Mouse (Mus musculus) forebrain, embryonic 13.5 days (tissue): Measurements from ENCODE around the gene Sdr42e1. TPM values are rescaled to one million over a fixed set of nuclear protein-coding genes. Genes with fewer than 3 reads are reported as not detected.

Experiments used
- ATAC-seq: fragments of 200-750 bp; cut with Nextera tagmentation; 2 replicates; pipeline ENCODE4 v1.8.0; 2017
- H3K27ac ChIP-seq: fragments of 300-500 bp; sonication (generic); 2 replicates; pipeline ENCODE4 v1.5.1; 2015; ENCODE audit warnings: inconsistent platforms, mild to moderate bottlenecking, moderate library complexity
- H3K27me3 ChIP-seq: fragments of 300-500 bp; sonication (generic); 2 replicates; pipeline ENCODE4 v1.6.1; 2015; ENCODE audit warnings: mild to moderate bottlenecking, inconsistent platforms
- H3K36me3 ChIP-seq: fragments of 300-500 bp; sonication (generic); 2 replicates; pipeline ENCODE4 v1.6.1; 2015; ENCODE audit warnings: mild to moderate bottlenecking, inconsistent platforms; ENCODE audit not compliant: poor library complexity, severe bottlenecking
- H3K4me1 ChIP-seq: fragments of 300-500 bp; sonication (generic); 2 replicates; pipeline ENCODE4 v1.6.1; 2015; ENCODE audit warnings: inconsistent platforms
- H3K4me2 ChIP-seq: fragments of 300-500 bp; sonication (generic); 2 replicates; pipeline ENCODE4 v1.6.1; 2015; ENCODE audit warnings: inconsistent platforms, mild to moderate bottlenecking, moderate library complexity
- H3K4me3 ChIP-seq: fragments of 300-500 bp; sonication (generic); 2 replicates; pipeline ENCODE4 v1.5.1; 2015; ENCODE audit warnings: mild to moderate bottlenecking, inconsistent platforms
- H3K9ac ChIP-seq: fragments of 300-500 bp; sonication (generic); 2 replicates; pipeline ENCODE4 v1.6.1; 2015; ENCODE audit warnings: mild to moderate bottlenecking, inconsistent platforms
- H3K9me3 ChIP-seq: fragments of 300-500 bp; sonication (generic); replicated peaks from 2 replicates; pipeline ENCODE4 v1.6.1; 2016; ENCODE audit warnings: inconsistent platforms
- WGBS: fragments of 180-500 bp; shearing (Covaris S2); methylation state at CpG from one replicate; pipeline ENCODE4 v1.1.7; 2015; 5-methylcytosine and 5-hydroxymethylcytosine counted together
- polyA plus RNA-seq: library from polyadenylated mRNA; unstranded; fragments of >200 nt; fragmentation: Nextera tagmentation; extraction: Ambion mirVana; gene quantifications from 2 replicates; pipeline ENCODE4 v1.2.1, GENCODE M21; 2015

The Sdr42e1 gene
- polyA plus RNA-seq, 1 experiment from 2014 or later = 0.90 TPM

DNA sequence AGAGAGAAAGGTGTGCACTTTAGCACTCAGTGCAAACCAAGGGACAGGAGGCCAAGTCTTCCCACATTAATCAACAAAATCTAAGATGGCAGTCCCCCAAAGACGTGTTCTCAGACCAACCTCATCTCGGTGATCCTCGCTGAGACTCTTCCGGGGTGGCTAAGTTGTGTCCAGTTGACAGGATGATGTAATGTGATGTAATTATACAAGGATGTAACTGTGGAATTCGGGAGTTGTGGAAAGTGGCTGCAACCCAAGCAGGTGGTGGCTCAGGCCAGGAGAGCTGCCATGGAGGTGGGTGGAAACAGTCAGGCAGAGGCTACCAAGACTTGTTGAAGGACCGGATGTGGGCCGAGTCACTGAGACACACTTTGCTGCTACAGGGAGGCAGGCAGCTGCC lies 14.4 kb upstream of the Sdr42e1 start:
- Histone ChIP-seq H3K9ac (no peak overlapping the region), H3K4me2 (no peak overlapping the region), H3K9me3 (no peaks in the 10 kb centered on the region), H3K4me1 (no peaks in the 10 kb centered on the region), H3K27me3 (no peaks in the 10 kb centered on the region), H3K4me3 (no peak overlapping the region), H3K27ac (no peak overlapping the region), H3K36me3 (no peaks in the 10 kb centered on the region)
- ATAC-seq = no peak
- 88% methylated on average over 7 of the region's 7 CpGs for whole genome bisulfite sequencing

DNA sequence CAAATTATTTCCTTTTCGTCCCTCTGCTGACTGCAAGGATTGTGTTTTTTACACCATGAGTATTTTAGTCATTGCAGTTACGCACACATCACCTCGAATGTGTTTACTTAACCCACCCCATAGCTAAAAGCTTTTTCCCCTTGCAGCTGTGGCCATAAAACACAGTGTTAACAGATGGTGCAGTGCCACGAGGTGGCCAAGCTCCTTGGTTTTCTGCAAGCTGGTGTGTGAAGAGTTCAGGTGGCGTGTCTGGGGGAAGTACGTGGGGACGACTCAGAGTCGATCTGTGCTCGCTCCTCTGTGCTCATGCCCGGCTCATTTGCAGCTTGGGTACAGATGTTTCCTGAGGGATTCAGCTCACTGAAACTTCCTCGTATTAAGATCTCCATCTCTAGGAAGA lies 11.0 kb upstream of the Sdr42e1 start:
- WGBS = 76% methylated on average over 11 of the region's 11 CpGs
- no peak overlapping the region for H3K9ac ChIP-seq
- no peaks in the 10 kb centered on the region for H3K4me1 ChIP-seq

DNA sequence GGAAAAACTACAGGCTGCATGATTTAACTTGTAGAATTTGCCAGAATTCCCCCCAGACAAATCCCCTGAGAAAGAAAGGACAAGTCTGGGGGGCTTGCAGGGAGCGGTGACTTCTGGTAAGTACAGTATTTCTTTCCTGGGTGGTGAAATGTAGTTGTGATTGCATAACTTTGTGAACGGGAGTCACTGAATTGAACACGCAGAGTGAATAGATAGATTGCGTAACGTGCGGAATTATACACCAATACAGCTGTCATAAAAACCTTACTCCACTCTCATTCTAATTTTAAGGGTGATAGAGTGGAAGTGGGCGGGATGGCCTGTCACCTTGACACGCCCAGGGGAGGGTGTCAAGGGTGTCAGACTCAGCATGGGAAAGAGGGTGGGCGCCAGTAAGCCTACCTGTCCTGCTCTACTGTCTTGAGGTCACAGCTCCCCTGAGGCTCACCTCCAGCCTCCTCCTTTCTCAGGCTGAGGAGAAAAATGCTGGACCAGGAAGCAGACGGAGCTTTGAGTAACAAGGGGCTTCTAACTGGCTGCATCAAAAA lies 10.5 kb upstream of the Sdr42e1 start:
- Histone ChIP-seq H3K36me3 (no peaks in the 10 kb centered on the region), H3K27ac (no peak overlapping the region), H3K4me1 (no peaks in the 10 kb centered on the region), H3K9ac (no peak overlapping the region), H3K4me2 (no peak overlapping the region), H3K4me3 (no peak overlapping the region), H3K27me3 (no peaks in the 10 kb centered on the region), H3K9me3 (no peaks in the 10 kb centered on the region)
- no peak for ATAC-seq
- 86% methylated on average over 10 of the region's 10 CpGs for WGBS

More for the DNA sequence above, 11.0 kb upstream of the Sdr42e1 start:
- no peaks in the 10 kb centered on the region for H3K27me3 ChIP-seq
- no peak for ATAC-seq
- H3K4me3 ChIP-seq = no peak overlapping the region
- no peak overlapping the region for H3K4me2 ChIP-seq
- no peaks in the 10 kb centered on the region for H3K9me3 ChIP-seq
- no peak overlapping the region for H3K27ac ChIP-seq
- H3K36me3 ChIP-seq = no peaks in the 10 kb centered on the region

DNA sequence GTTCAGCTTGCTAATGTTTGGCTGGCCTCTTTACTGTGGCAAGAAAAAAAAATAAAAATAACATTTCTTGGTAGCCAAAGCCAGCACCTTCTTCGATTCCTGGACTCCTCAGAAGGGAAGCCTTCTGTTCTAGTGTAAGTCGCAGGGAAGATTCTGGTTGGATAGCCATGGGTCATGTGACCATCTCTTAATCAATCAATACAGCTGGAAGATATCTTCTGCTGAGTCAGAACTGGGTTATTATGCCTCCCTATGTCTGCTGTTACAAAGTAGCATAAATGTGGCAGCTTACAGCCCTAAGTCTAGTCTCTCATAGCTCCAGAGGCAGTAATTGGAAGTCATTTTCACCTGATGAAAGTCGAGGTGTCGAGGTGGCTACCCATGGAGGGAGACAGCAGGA lies 5.2 kb upstream of the Sdr42e1 start:
- Histone ChIP-seq H3K4me1 (no peaks in the 10 kb centered on the region), H3K27ac (no peak overlapping the region), H3K9me3 (no peaks in the 10 kb centered on the region), H3K36me3 (no peaks in the 10 kb centered on the region), H3K9ac (no peak overlapping the region), H3K4me2 (no peak overlapping the region), H3K27me3 (no peaks in the 10 kb centered on the region), H3K4me3 (no peak overlapping the region)
- no peak for ATAC-seq
- WGBS = 87% methylated on average over 4 of the region's 4 CpGs

DNA sequence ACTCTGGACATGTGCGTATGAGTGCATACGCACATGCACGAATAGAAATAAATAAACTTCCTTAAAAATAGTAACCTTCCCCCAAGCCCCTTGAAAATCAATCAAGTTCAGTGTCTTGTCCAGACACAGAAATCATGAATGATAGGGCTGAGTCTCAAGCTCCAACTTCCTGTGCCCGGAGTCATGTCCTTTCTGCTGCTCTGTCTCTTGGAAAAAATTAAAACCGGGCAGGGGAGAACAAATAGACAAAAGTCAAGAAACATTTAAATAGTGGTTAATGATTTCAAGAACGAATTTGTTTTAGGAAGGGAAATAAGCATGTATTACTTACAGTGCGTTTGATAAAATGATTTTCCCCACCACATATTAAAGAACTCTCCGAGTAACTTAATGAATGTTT lies 3.5 kb upstream of the Sdr42e1 start:
- no peak for ATAC-seq
- Histone ChIP-seq H3K4me1 (peaks cover 4% of the 10 kb centered on the region), H3K4me2 (no peak overlapping the region), H3K9me3 (no peaks in the 10 kb centered on the region), H3K9ac (no peak overlapping the region), H3K27me3 (no peaks in the 10 kb centered on the region), H3K27ac (no peak overlapping the region), H3K36me3 (no peaks in the 10 kb centered on the region), H3K4me3 (no peak overlapping the region)
- WGBS = 85% methylated on average over 8 of the region's 8 CpGs

DNA sequence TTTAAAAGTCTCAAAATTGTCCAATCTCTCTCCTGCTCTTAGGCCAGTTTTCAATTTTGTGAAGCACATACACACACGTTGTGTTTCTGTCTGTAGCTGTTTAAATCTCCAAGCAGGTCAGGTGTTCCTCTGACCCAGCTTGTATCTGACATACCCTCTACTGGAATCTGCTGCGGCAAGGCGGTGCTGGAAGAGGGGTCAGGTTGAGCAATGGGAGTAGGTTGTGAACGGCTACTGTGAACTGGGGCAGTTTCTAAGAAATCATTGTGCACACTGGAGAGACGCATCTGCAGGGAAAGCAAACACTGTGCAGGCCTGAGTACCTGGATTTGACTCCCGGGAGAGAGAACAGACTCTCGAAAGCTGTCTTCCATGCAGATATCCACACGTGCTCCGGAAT lies 3.0 kb upstream of the Sdr42e1 start:
- H3K36me3 ChIP-seq = no peaks in the 10 kb centered on the region
- H3K27me3 ChIP-seq = no peaks in the 10 kb centered on the region
- H3K4me2 ChIP-seq = no peak overlapping the region
- peaks cover 4% of the 10 kb centered on the region for H3K4me1 ChIP-seq
- no peaks in the 10 kb centered on the region for H3K9me3 ChIP-seq
- 78% methylated on average over 9 of the region's 9 CpGs for WGBS
- H3K27ac ChIP-seq = no peak overlapping the region
- H3K4me3 ChIP-seq = no peak overlapping the region
- no peak overlapping the region for H3K9ac ChIP-seq
- ATAC-seq = no peak

DNA sequence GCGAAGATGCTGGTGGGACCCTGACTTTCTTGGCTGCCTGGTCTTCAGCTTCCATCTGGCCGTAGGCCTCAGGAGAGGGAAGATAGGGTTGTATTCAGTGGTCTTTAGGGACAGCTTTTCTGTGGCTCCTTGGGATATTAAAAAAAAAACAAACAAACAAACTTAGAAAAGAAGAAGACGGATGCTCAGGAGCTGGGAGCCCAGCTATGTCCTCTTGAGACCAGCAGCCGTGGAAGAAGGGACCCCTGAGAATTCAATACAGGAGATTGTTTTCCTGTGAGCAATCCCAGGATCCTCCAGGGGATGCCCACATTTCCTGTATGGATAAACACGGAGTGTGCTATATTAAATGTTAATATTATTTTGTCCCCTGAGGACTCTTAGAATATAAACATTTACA lies 1.7 kb upstream of the Sdr42e1 start:
- H3K4me3 ChIP-seq = no peak overlapping the region
- WGBS = 86% methylated on average over 5 of the region's 5 CpGs
- H3K9ac ChIP-seq = no peak overlapping the region
- peaks cover 9% of the 10 kb centered on the region for H3K4me1 ChIP-seq
- no peaks in the 10 kb centered on the region for H3K27me3 ChIP-seq
- H3K4me2 ChIP-seq = no peak overlapping the region
- ATAC-seq = no peak
- H3K27ac ChIP-seq = no peak overlapping the region
- no peaks in the 10 kb centered on the region for H3K36me3 ChIP-seq
- H3K9me3 ChIP-seq = no peaks in the 10 kb centered on the region

DNA sequence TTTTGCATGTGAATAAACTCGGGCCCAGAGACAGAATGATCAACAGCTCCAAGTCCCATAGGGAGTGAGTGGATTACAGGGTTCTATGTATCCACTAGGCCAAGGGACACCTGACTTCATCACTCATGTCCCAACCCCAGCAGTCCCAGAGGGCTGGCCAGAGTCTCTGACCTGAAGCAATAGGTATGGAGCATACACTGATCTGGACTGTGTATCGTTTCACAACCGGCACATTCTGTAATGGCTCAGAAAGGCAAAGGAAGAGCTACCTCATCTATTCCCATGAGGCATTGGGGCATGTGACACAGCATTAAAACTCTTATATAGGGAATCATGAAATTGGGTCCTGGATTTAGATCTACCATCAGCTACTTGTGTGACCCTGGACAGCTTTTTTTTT lies 931 bp downstream of the Sdr42e1 start:
- Histone ChIP-seq H3K4me2 (no peak overlapping the region), H3K36me3 (no peaks in the 10 kb centered on the region), H3K4me1 (peaks cover 9% of the 10 kb centered on the region), H3K9me3 (no peaks in the 10 kb centered on the region), H3K9ac (no peak overlapping the region), H3K4me3 (no peak overlapping the region), H3K27ac (no peak overlapping the region), H3K27me3 (no peaks in the 10 kb centered on the region)
- no peak for ATAC-seq
- 87% methylated on average over 3 of the region's 3 CpGs for WGBS

DNA sequence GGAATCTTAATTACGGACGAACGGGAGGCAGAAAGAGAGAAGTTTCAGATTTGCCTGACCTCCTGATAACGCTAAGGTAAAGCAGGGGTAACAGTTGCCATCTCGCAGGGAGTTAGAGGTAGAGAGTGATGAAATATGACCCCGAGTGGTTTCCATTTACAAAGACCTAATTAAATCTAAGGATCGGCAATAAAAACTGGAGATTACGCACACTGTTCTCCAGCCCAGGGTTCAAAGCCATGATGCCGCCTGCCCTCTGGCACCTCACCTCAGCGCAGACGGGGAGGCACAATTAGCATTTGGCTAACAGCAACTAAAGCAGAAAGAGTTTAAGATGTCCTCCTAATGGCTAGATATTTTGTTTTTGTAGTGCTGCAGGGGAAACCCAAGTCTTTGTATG lies 3.0 kb downstream of the Sdr42e1 start:
- no peaks in the 10 kb centered on the region for H3K27me3 ChIP-seq
- no peak overlapping the region for H3K27ac ChIP-seq
- H3K9me3 ChIP-seq = no peaks in the 10 kb centered on the region
- no peaks in the 10 kb centered on the region for H3K36me3 ChIP-seq
- no peak for ATAC-seq
- H3K4me3 ChIP-seq = no peak overlapping the region
- H3K9ac ChIP-seq = no peak overlapping the region
- 24% methylated on average over 11 of the region's 11 CpGs for WGBS
- no peak overlapping the region for H3K4me2 ChIP-seq
- peaks cover 9% of the 10 kb centered on the region for H3K4me1 ChIP-seq

DNA sequence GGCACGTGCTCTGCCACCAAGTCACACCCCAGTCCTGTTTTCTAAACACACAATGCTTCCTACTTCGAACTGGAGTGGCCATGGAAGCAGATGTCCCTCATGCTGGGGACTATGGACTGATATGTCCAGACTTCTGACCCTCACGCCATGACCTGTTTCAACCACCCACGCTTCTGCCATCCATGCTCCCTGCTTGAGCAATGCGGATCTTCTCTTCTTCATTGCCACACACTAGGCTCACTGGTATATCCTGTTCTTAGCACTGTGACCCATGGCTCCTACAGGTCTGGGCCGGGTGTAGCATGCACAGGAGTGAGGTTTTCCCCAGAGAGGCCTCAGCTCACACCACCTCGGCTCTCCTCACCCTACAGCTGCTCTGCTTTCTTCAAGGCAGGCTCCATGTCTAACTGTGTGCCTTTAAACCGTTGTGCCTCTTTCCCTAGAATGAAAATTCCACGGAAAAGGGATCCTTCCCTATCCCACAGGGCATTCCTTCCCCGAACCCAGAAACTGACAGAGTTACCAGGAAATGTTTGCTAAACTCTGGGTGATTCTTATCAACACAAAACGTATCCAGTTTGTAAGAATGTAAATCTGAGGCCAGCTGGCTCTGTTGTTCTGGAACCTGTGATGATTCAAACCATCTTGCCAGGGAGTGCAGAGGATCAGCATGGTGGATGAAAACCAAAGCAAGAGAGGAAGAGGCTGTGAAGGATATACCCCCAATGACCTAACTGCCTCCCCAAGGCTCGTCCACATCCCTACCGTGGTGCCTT lies 6.0 kb downstream of the Sdr42e1 start:
- H3K9ac ChIP-seq = no peak overlapping the region
- H3K4me2 ChIP-seq = no peak overlapping the region
- 86% methylated on average over 13 of the region's 13 CpGs for WGBS
- ATAC-seq = no peak
- no peak overlapping the region for H3K4me3 ChIP-seq
- peaks cover 5% of the 10 kb centered on the region; the same call in 1 of the 2 replicates for H3K4me1 ChIP-seq
- H3K27me3 ChIP-seq = no peaks in the 10 kb centered on the region
- H3K27ac ChIP-seq = no peak overlapping the region
- H3K36me3 ChIP-seq = no peaks in the 10 kb centered on the region
- H3K9me3 ChIP-seq = 0 out of 2 replicates have a peak, but pooled peaks cover 5% of the 10 kb centered on the region

DNA sequence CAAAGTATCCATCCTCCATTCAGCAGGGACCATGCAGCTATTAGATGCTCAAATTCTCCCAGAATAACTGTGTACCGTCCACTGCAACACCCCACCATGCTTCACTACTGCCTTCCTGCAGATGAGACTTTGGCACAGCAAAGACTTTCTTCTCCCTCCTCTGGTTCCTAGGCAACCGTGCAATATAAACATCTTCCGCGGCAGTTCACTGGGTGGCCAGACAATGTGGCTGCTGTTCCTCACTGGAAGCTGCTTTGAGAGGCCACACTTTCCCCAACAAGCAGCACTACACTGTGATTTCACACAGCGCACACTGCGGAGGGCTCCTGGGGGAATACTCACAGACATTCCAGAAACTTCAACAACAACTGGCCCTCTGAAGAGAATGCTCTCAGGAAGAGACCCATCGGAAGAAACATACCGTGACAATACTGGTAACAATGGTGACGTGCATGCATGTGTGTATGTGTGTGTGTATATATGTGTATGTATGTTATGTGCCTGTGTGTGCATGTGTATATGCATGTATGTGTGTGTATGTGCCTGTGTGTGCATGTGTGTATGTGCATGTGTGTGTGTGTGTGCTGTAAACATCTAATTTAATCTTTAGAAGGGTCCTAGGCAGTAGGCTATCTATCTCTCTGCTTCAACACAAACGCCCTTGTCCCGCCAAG lies 13.0 kb downstream of the Sdr42e1 start:
- Histone ChIP-seq H3K27me3 (no peaks in the 10 kb centered on the region), H3K9ac (no peak overlapping the region), H3K36me3 (no peaks in the 10 kb centered on the region), H3K27ac (no peak overlapping the region), H3K4me1 (peaks cover 13% of the 10 kb centered on the region), H3K4me2 (peak overlapping the region; percentile 15; the same call in 1 of the 2 replicates), H3K4me3 (no peak overlapping the region), H3K9me3 (0 out of 2 replicates have a peak, but pooled peaks cover 5% of the 10 kb centered on the region)
- ATAC-seq = peak; percentile 57; the same call in 1 of the 2 replicates
- 31% methylated on average over 11 of the region's 11 CpGs for whole genome bisulfite sequencing

DNA sequence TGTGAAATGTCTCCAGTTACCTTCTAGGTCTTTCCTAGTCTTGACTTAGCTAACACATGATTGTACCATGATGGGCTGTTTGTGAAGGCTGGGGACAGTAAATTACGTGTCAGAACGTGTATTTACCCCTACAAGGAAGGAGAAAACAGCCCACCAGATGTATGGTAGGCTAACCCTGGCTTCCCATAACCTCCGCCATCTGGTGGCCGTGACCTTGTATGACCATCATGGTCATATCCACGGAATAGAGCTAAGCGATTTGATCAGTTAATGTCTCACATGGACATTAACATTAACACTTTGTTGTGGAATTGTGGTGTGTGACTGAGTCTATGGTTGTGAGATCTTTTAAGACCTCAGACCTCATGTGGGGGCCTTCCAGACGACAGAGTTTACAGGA lies 14.5 kb downstream of the Sdr42e1 start:
- Histone ChIP-seq H3K36me3 (no peaks in the 10 kb centered on the region), H3K27me3 (no peaks in the 10 kb centered on the region), H3K27ac (no peak overlapping the region), H3K4me1 (peaks cover 13% of the 10 kb centered on the region), H3K4me2 (no peak overlapping the region), H3K9ac (no peak overlapping the region), H3K9me3 (0 out of 2 replicates have a peak, but pooled peaks cover 5% of the 10 kb centered on the region), H3K4me3 (no peak overlapping the region)
- no peak for ATAC-seq
- WGBS = 74% methylated on average over 7 of the region's 7 CpGs
